Mouse (Mus musculus) small intestine, adult 2 months (tissue): Measurements from ENCODE around the gene Spata32.

ENCODE experiments used
- CTCF ChIP-seq: fragments of 200-500 bp; IDR thresholded peaks from 2 replicates; pipeline ENCODE4 v1.5.1; 2012; ENCODE audit warnings: low read depth, mild to moderate bottlenecking, control low read depth, inconsistent platforms, low read length, moderate library complexity, mixed read lengths; ENCODE audit not compliant: insufficient replicate concordance, insufficient read length; ENCODE audit errors: extremely low read depth
- POLR2A ChIP-seq: fragments of 200-500 bp; IDR thresholded peaks from 2 replicates; pipeline ENCODE4 v1.6.1; 2012; ENCODE audit warnings: low read depth, mild to moderate bottlenecking, control low read depth, inconsistent platforms, low read length, moderate library complexity

GRCm38 (mm10) chr11:103164391-103164790, 53.8 kb downstream of the Spata32 start:
- no peak for TF ChIP-seq POLR2A
- TF ChIP-seq CTCF, result no peak
